Mouse (Mus musculus): Measurements from ENCODE around the gene Gm10837.

Gene Gm10837

GRCm38 (mm10) chr14:122534017-122534924 lies 43.9 kb downstream of the Gm10837 start, which contains the start of gene Pcca:
TSS of gene Pcca (plus strand) at chr14:122534324.
- peak; percentile 83 for DNase-seq (ENCODE audit: low spot score)

- DNase-seq (ENCODE audit: low spot score), result no peak
Observed at GRCm38 (mm10) chr14:122535986-122536385, 45.6 kb downstream of the Gm10837 start.
